Comparison of ENCODE assay signal across 29 mouse cellular contexts in genomic region chr11:97599104-97599503, GRCm38 (mm10). TPM values are rescaled to one million over a fixed set of nuclear protein-coding genes. Genes with fewer than 3 reads are reported as not detected.
DNase-seq lines count a peak whose midpoint lies in the region; ATAC-seq and TF ChIP-seq lines count a peak whose summit lies in the region.
"Had no signal": no experiment of that assay in that cellular context is flagged by ENCODE, and none has a peak within 500 bp of the region (broad histone marks: within the 10 kb centered on the region; RNA-seq: fewer than 3 reads in every experiment).

No protein-coding gene starts in this region.

- H3K4me1 ChIP-seq in erythroblast, embryonic 14.5 days (ENCODE audit: control insufficient read depth): no peaks in the 10 kb centered on the region
- H3K4me1 ChIP-seq in ES-Bruce4 (ENCODE audit: control insufficient read depth, insufficient read depth, low read length): no peaks in the 10 kb centered on the region
- H3K4me1 ChIP-seq: forebrain, embryonic 13.5 days; intestine, embryonic 15.5 days had no signal

- TF ChIP-seq EP300 in ES-Bruce4 (IDR thresholded peaks at IDR 0.05; ENCODE audit: insufficient read depth, low read depth, low read length): no peak

- peak overlapping the region; percentile 92 for H3K9ac ChIP-seq in ES-Bruce4 (ENCODE audit: low read depth, poor library complexity, severe bottlenecking)
- H3K9ac ChIP-seq: forebrain, embryonic 13.5 days; intestine, embryonic 15.5 days had no signal

- H3K4me3 ChIP-seq in erythroblast, embryonic 14.5 days (replicated peaks): peak overlapping the region; percentile 17
- H3K4me3 ChIP-seq in ES-Bruce4 (ENCODE audit: low read depth, low read length): peak overlapping the region; percentile 99
- H3K4me3 ChIP-seq: forebrain, embryonic 13.5 days; heart, embryonic 10.5 days; intestine, embryonic 15.5 days had no signal

- no peak for TF ChIP-seq CTCF in ES-Bruce4 (IDR thresholded peaks at IDR 0.05; ENCODE audit: low read depth, low read length)

- DNase-seq in R1 (ENCODE audit: low read depth, low spot score): peak; percentile 97
- no peak for DNase-seq in left cerebral cortex, postnatal 10 days (ENCODE audit: extremely low spot score in 1 of 2, low spot score in 2 of 2)
- DNase-seq in spleen, postnatal 10 days (ENCODE audit: low spot score in 2 of 2): no peak
- DNase-seq in heart, postnatal 25 days (ENCODE audit: low spot score): no peak
- DNase-seq: adrenal gland, adult 2 months; adrenal gland, postnatal 36 days; cerebellum, adult 18-20 months; cerebellum, postnatal 10 days; gastrocnemius, postnatal 10 days; kidney, adult 2 months; kidney, postnatal 4 days; left cerebral cortex, postnatal 4 days; lung, adult 18-20 months; lung, postnatal 10 days; right cerebral cortex, postnatal 25 days; thymus, adult 2 months; thymus, postnatal 4 days had no signal

- peak overlapping the region; percentile 88 for H3K27ac ChIP-seq in ES-Bruce4 (ENCODE audit: insufficient read depth, low read length)
- H3K27ac ChIP-seq: forebrain, embryonic 13.5 days; heart, embryonic 10.5 days; hindbrain, postnatal 0 days; intestine, embryonic 15.5 days; kidney, postnatal 0 days had no signal

- 0 out of 2 replicates have a peak, but pooled peaks cover 2% of the 10 kb centered on the region for H3K27me3 ChIP-seq in erythroblast, embryonic 14.5 days (ENCODE audit: control insufficient read depth)
- H3K27me3 ChIP-seq in ES-Bruce4 (ENCODE audit: control insufficient read depth, insufficient read depth, low read length, poor library complexity, severe bottlenecking): no peaks in the 10 kb centered on the region
- H3K27me3 ChIP-seq: intestine, embryonic 15.5 days had no signal

- ATAC-seq in erythroblast, adult 5-6 weeks (replicated peaks; ENCODE audit: low FRiP score, poor library complexity, severe bottlenecking): no peak
- 0 out of 2 replicates have a peak, but pooled peaks have one; percentile 30 for ATAC-seq in megakaryocyte, adult 5-6 weeks (ENCODE audit: poor library complexity, severe bottlenecking)
- ATAC-seq: activated CD4-positive, CD25-positive, alpha-beta regulatory T cell, adult 4 months; forebrain, embryonic 13.5 days; hindbrain, postnatal 0 days; intestine, embryonic 15.5 days; midbrain, embryonic 16.5 days had no signal

- no peak for TF ChIP-seq POLR2A in ES-Bruce4 (IDR thresholded peaks at IDR 0.05; ENCODE audit: insufficient read depth, low read length)

- intact Hi-C loops in left cerebral cortex, postnatal 10 days (cut with DNase I): no loop called here
- intact Hi-C loops in heart, postnatal 25 days (cut with DNase I): no loop called here

- H3K36me3 ChIP-seq in erythroblast, embryonic 14.5 days (ENCODE audit: control insufficient read depth): no peaks in the 10 kb centered on the region
- no peaks in the 10 kb centered on the region for H3K36me3 ChIP-seq in ES-Bruce4 (ENCODE audit: control insufficient read depth, insufficient read depth, low read length, poor library complexity, severe bottlenecking)
- H3K36me3 ChIP-seq: heart, embryonic 10.5 days; intestine, embryonic 15.5 days had no signal

- no peaks in the 10 kb centered on the region for H3K9me3 ChIP-seq in erythroblast, embryonic 14.5 days (ENCODE audit: control insufficient read depth, low read length)
- no peaks in the 10 kb centered on the region for H3K9me3 ChIP-seq in ES-Bruce4 (replicated peaks; ENCODE audit: control insufficient read depth, insufficient read depth, low read length, poor library complexity, severe bottlenecking)
- H3K9me3 ChIP-seq: forebrain, embryonic 13.5 days; heart, embryonic 10.5 days; intestine, embryonic 15.5 days had no signal

RNA-seq across cellular contexts. Expression of gene Srcin1, which starts 23.1 kb away (rescaled TPM):
- polyA plus RNA-seq in erythroblast, embryonic 14.5 days (2012): not detected in 2 replicates
- not detected in 2 replicates for total RNA-seq in erythroblast, adult 5-6 weeks (2015; ENCODE audit: low replicate concordance)
- total RNA-seq in erythroblast, adult 5-6 weeks (2017; ENCODE audit: low replicate concordance): not detected in 2 replicates
- 7.7 and 8.3 TPM in 2 replicates for polyA plus RNA-seq in ES-Bruce4 (2011; ENCODE audit: insufficient read depth, insufficient read length, low read depth, missing spikeins)
- total RNA-seq in megakaryocyte, adult 5-6 weeks (2015): not detected in 2 replicates
- total RNA-seq in megakaryocyte, adult 5-6 weeks (2017): not detected in 2 replicates
- 100 to 1,000 TPM; 281 to 294 TPM for total RNA-seq in left cerebral cortex, postnatal 10 days (2021)
- total RNA-seq in heart, postnatal 25 days (2021): under 1 TPM; 0.20 to 0.47 TPM
- total RNA-seq: hematopoietic stem cell, adult 5-6 weeks had no signal
- polyA plus RNA-seq: activated CD4-positive, CD25-positive, alpha-beta regulatory T cell, adult 4 months had no signal

RNA-seq across cellular contexts. Expression of gene Epop, which starts 30.4 kb away (rescaled TPM):
- polyA plus RNA-seq in erythroblast, embryonic 14.5 days (2012): 0.13 and 0.18 TPM in 2 replicates
- total RNA-seq in erythroblast, adult 5-6 weeks (2015; ENCODE audit: low replicate concordance): 0.58 TPM in 1 of 2 replicates, not detected in the other
- total RNA-seq in erythroblast, adult 5-6 weeks (2017; ENCODE audit: low replicate concordance): not detected in 2 replicates
- 39.3 and 44.1 TPM in 2 replicates for polyA plus RNA-seq in ES-Bruce4 (2011; ENCODE audit: insufficient read depth, insufficient read length, low read depth, missing spikeins)
- 0.18 and 1.2 TPM in 2 replicates for total RNA-seq in megakaryocyte, adult 5-6 weeks (2015)
- 0.40 TPM in 1 of 2 replicates, not detected in the other for total RNA-seq in megakaryocyte, adult 5-6 weeks (2017)
- 10 to 100 TPM; 15.0 to 18.4 TPM for total RNA-seq in left cerebral cortex, postnatal 10 days (2021)
- total RNA-seq in heart, postnatal 25 days (2021): 1 to 10 TPM in 1 of 2 experiments, under 1 TPM in 1; 0.94 to 1.5 TPM

Comparison
In these comparisons a context has a peak if more than half of its experiments do, and no peak if none do; other contexts are left out.
1. RNA of gene Srcin1, which starts 23.1 kb away (total RNA-seq): 281 to 294 TPM in left cerebral cortex, postnatal 10 days; 0.20 to 0.47 TPM in heart, postnatal 25 days, not detected in erythroblast, adult 5-6 weeks and not detected in megakaryocyte, adult 5-6 weeks; every median in the first group is over 100 times any median in the second.
2. RNA of gene Epop, which starts 30.4 kb away (total RNA-seq): 15.0 to 18.4 TPM in left cerebral cortex, postnatal 10 days; 0.94 to 1.5 TPM in heart, postnatal 25 days, 0.18 to 1.2 TPM in megakaryocyte, adult 5-6 weeks and 0.58 TPM in erythroblast, adult 5-6 weeks; every median in the first group is over 4 times any median in the second.